ENCODE assay signal across 8 mouse cellular contexts in genomic region chr3:88254268-88254926, GRCm38 (mm10). TPM values are rescaled to one million over a fixed set of nuclear protein-coding genes. Genes with fewer than 3 reads are reported as not detected.
A peak's percentile ranks its signal among the peaks of the same experiment; 100 is the strongest.
DNase-seq lines count a peak whose midpoint lies in the region; ATAC-seq and TF ChIP-seq lines count a peak whose summit lies in the region.

TSS of gene Rhbg (minus strand) at chr3:88254709.

- H3K9me3 ChIP-seq in hindbrain, embryonic 10.5 days = no peaks in the 10 kb centered on the region
- no peaks in the 10 kb centered on the region for H3K9me3 ChIP-seq in limb, embryonic 12.5 days
- no peaks in the 10 kb centered on the region for H3K9me3 ChIP-seq in midbrain, embryonic 11.5 days (ENCODE audit: control insufficient read depth, low read length)

- TF ChIP-seq POLR2A in cortical plate, adult 2 months (IDR thresholded peaks at IDR 0.05; ENCODE audit: extremely low read depth, insufficient read depth, low read length) = no peak

- peak; percentile 67 to 84 for DNase-seq in urinary bladder, adult 18-20 months (ENCODE audit: low spot score in 2 of 2)
- DNase-seq in urinary bladder, postnatal 10 days (ENCODE audit: low spot score) = no peak
- DNase-seq in hindbrain, embryonic 10.5 days (ENCODE audit: low spot score) = no peak
- no peak for DNase-seq in midbrain, embryonic 11.5 days (ENCODE audit: low spot score, missing footprints)
- no peak for DNase-seq in layer of hippocampus, adult 18-20 months (ENCODE audit: low spot score in 2 of 2)
- DNase-seq in left cerebral cortex, postnatal 25 days (ENCODE audit: low spot score in 2 of 2) = no peak

- H3K4me1 ChIP-seq in cortical plate, adult 2 months (ENCODE audit: control insufficient read depth, insufficient read depth, low read length) = no peaks in the 10 kb centered on the region
- peaks cover 19% of the 10 kb centered on the region for H3K4me1 ChIP-seq in hindbrain, embryonic 10.5 days (replicated peaks)
- peaks cover 9% of the 10 kb centered on the region for H3K4me1 ChIP-seq in limb, embryonic 12.5 days (replicated peaks)
- peaks cover 6% of the 10 kb centered on the region for H3K4me1 ChIP-seq in midbrain, embryonic 11.5 days (ENCODE audit: control insufficient read depth, insufficient read depth, low read length)

- H3K27me3 ChIP-seq in hindbrain, embryonic 10.5 days (ENCODE audit: insufficient read depth, poor library complexity, severe bottlenecking) = peaks cover 61% of the 10 kb centered on the region
- H3K27me3 ChIP-seq in limb, embryonic 12.5 days = peaks cover 56% of the 10 kb centered on the region
- H3K27me3 ChIP-seq in midbrain, embryonic 11.5 days (ENCODE audit: control insufficient read depth, insufficient read depth, low read length) = peaks cover 21% of the 10 kb centered on the region

- TF ChIP-seq CTCF in cortical plate, adult 2 months (IDR thresholded peaks at IDR 0.05; ENCODE audit: extremely low read depth, insufficient read depth, low read length) = no peak

- no peak within 1 kb of the TSS for H3K27ac ChIP-seq in cortical plate, adult 2 months (ENCODE audit: insufficient read depth, low read length)
- H3K27ac ChIP-seq in hindbrain, embryonic 10.5 days = peak within 1 kb of the TSS; percentile 59
- no peak within 1 kb of the TSS for H3K27ac ChIP-seq in limb, embryonic 12.5 days
- H3K27ac ChIP-seq in midbrain, embryonic 11.5 days (ENCODE audit: low read depth, low read length) = no peak within 1 kb of the TSS

- peak within 1 kb of the TSS; percentile 71 for H3K4me2 ChIP-seq in limb, embryonic 12.5 days
- H3K4me2 ChIP-seq in midbrain, embryonic 11.5 days = peak within 1 kb of the TSS; percentile 48

- peak within 1 kb of the TSS; percentile 41 for H3K4me3 ChIP-seq in cortical plate, adult 2 months (ENCODE audit: insufficient read depth, low read length)
- peak within 1 kb of the TSS; percentile 52 for H3K4me3 ChIP-seq in hindbrain, embryonic 10.5 days
- peak within 1 kb of the TSS; percentile 42 for H3K4me3 ChIP-seq in limb, embryonic 12.5 days (replicated peaks)
- peak within 1 kb of the TSS; percentile 23 for H3K4me3 ChIP-seq in midbrain, embryonic 11.5 days (ENCODE audit: low read depth, low read length)

- H3K36me3 ChIP-seq in hindbrain, embryonic 10.5 days = no peaks in the 10 kb centered on the region
- H3K36me3 ChIP-seq in limb, embryonic 12.5 days = no peaks in the 10 kb centered on the region
- no peaks in the 10 kb centered on the region for H3K36me3 ChIP-seq in midbrain, embryonic 11.5 days (ENCODE audit: control insufficient read depth, insufficient read depth, low read length)

- WGBS in hindbrain, embryonic 10.5 days = 2% methylated on average over 34 of the region's 34 CpGs
- 2% methylated on average over 34 of the region's 34 CpGs for WGBS in limb, embryonic 12.5 days
- 2% methylated on average over 34 of the region's 34 CpGs for WGBS in midbrain, embryonic 11.5 days

- H3K9ac ChIP-seq in limb, embryonic 12.5 days (replicated peaks) = peak within 1 kb of the TSS; percentile 58
- H3K9ac ChIP-seq in midbrain, embryonic 11.5 days (ENCODE audit: low read length) = peak within 1 kb of the TSS; percentile 24

- intact Hi-C loops in left cerebral cortex, postnatal 25 days (cut with DNase I) = no loop called here

- ATAC-seq in limb, embryonic 12.5 days (ENCODE audit: insufficient number of reproducible peaks, insufficient read depth, low FRiP score, low TSS enrichment, low read depth) = no peak
- no peak for ATAC-seq in midbrain, embryonic 11.5 days (ENCODE audit: low FRiP score)

RNA-seq across cellular contexts. Expression of gene Rhbg, which starts in this region (rescaled TPM):
- polyA plus RNA-seq in cortical plate, adult 2 months (2012; rRNA removed) = not detected in 2 replicates
- not detected in 2 replicates for polyA plus RNA-seq in hindbrain, embryonic 10.5 days (2016; fragmentation: Nextera tagmentation; extraction: Ambion mirVana)
- 1.3 TPM in 2 replicates for polyA plus RNA-seq in limb, embryonic 12.5 days (2016; fragmentation: Nextera tagmentation; extraction: Ambion mirVana)
- 0.15 TPM in 1 of 2 replicates, not detected in the other for polyA plus RNA-seq in midbrain, embryonic 11.5 days (2014; fragmentation: Nextera tagmentation; extraction: Ambion mirVana)
- not detected for total RNA-seq in layer of hippocampus, adult 18-20 months (2021)
- not detected for total RNA-seq in left cerebral cortex, postnatal 25 days (2021)

Comparison
In these comparisons a context has a peak if more than half of its experiments do, and no peak if none do; other contexts are left out.
1. DNase-seq: peak in urinary bladder, adult 18-20 months (2 of 2); none in urinary bladder, postnatal 10 days (single experiment), hindbrain, embryonic 10.5 days (single experiment), midbrain, embryonic 11.5 days (single experiment), layer of hippocampus, adult 18-20 months (0 of 2) and left cerebral cortex, postnatal 25 days (0 of 2).
2. Peak in every context shown above with its lines, with median percentiles within 50 percentile points of each other: H3K4me3 ChIP-seq.